Mouse (Mus musculus) frontal cortex, postnatal 14 days (tissue): ENCODE data around the gene Ccdc102a.

Experiments
- DNase-seq, 2 experiments: peaks; one replicate each; pipeline ENCODE4 v3.0.0; 2022; ENCODE audit warnings: low spot score in 2 of 2

The Ccdc102a gene

DNA sequence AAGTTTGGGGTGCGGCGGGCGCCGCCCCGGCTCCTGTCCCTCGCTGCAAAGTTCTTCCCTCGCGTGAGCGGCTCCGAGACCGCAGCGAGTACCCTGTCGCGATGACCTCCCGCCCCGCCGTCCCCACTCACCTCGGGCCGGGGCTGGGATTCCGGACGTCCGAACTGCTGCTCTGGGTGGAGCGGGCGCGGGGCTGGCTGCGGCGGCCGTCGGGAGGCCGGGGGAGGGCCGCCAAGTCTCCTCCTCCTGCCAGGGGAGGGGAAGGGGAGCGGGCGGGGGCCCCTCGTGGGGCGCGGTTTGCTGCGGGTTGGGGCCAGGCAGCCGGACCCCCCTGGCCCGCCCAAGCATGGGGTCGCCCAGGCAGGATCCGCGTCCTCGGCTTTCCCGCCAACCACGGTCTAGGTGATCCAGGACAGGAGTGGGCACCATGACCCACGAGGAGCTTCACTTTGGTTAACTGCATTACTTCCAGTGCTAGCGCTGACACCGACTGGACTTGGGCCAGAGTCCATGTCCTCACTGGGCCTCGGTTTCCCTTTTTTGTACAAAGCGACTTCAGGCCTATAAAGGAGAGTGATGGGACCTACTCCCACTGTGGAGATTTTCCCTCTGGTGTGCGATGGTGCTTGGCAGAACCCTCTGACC is at the start of gene Ccdc102a:
TSS of gene Ccdc102a (minus strand) at position 248 of the 645 bp plus-strand sequence.
- DNase-seq = no peak

DNA sequence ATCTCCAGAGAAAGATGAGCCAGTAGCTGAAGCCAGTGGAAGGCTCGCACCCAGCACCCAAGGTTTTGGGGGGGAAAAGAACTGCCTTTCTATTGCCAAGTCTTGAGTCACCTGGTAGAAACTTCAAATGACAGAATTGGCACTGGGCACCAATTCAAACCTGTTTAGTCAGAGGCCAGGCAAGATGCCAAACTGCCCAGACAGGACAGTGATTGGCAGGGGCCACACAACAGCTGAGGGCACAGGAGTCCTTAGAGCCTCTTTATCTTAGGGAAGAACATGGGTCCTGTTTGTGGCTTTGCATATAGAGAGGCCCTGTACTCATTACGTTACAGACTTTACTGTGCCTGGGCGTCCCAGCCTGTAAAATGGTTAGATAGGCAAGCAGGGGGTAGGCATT is 49.7 kb upstream of the Ccdc102a start:
- DNase-seq = no peak

DNA sequence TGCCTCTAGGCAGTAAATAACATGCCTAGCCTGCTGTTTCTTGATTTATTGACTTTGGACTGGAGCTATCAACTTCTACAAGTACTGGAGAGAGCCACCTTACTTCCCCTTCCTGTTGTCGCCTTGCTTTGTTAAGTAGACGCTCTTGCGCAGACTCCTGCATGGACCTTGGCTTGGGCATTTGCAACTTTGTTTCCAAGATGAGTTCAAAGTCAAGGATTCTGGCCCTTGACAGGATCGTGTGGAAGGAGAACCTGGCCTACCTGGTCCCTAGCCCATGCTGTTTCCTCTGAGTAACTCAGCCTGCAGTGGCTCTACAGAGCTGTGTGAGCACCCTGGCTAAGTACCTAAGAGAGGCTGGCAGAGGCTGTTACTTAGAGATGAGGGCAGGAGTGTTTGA is 49.2 kb upstream of the Ccdc102a start:
- no peak for DNase-seq

DNA sequence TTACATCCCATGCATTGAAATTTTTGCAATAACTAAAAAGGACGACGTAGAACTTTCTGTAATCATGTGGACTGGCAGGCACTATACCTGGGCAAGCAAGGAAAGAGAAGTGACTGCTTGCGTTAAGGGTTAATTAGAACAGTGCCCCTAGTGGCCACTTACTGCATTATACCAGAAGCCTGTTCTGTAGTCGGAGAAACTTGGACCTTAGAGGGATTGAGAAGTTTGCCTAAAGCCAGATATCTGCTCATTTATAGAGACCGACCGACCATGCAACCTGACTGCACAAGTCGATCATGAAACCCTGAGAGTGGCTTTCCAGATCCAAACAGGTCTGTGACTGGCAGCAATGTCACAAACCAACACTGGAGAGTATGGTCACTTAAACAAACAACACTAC is 48.7 kb upstream of the Ccdc102a start:
- DNase-seq = no peak

DNA sequence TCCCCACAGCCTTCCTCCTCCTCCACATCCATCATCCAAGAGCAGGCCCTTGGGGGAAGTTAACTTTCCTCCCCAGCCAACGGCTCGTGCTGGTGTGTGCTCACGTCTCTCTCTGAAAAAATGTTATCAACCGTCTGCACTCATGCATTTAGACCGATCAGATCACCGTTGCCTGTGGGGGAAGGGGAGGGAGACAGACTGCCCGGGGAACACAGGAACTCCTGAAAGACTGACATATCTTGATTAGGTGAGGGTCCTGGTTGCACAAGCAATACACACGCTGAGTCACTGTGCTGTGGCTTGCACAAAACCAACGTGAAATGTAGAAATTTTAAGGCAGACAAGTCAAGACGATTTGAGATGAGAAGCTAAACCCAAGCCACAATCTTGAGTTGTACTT is 46.9 kb upstream of the Ccdc102a start:
- no peak for DNase-seq

DNA sequence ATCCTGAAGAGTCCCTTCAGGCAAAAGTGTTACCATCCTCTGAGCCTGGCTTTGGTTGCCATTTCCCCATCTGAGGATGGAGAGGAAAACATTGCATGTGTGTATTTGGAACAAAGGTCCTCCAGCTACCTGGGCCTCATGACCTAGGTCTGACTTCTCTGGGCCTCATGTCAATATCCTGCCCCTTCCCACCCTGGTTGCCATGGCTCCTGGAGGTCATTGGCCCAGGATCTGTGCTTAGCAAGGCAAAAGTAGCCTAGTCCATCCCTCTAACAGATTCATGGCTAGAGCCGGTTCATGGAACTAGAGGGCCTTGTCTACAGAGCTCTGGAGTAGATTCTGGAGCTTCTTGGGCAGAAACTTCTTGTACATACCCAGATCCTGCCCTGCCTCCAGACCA is 44.3 kb upstream of the Ccdc102a start:
- no peak for DNase-seq

DNA sequence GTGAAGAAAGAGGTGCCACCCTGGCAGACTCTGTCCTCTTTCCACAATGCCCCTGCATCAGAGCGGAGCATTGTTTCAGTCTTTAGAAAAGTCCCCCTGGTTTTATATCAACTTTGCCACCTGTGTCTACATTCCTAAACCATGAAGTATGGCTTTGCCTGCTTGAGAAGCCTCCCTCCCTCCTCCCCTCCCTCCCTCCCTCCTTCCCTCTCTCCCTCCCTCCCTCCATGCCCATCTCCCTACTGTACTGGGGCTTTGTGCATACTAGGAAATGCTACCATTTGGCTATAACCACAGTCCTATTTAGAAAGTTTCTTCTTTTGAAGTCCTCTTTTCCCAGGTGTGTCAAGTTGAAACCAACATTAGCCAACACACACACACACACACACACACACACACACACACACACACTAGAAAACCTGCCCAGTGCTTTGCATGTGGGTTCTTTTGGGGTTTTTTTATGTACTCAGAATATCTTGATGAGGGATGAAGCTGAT is 38.2 kb upstream of the Ccdc102a start:
- DNase-seq = no peak

DNA sequence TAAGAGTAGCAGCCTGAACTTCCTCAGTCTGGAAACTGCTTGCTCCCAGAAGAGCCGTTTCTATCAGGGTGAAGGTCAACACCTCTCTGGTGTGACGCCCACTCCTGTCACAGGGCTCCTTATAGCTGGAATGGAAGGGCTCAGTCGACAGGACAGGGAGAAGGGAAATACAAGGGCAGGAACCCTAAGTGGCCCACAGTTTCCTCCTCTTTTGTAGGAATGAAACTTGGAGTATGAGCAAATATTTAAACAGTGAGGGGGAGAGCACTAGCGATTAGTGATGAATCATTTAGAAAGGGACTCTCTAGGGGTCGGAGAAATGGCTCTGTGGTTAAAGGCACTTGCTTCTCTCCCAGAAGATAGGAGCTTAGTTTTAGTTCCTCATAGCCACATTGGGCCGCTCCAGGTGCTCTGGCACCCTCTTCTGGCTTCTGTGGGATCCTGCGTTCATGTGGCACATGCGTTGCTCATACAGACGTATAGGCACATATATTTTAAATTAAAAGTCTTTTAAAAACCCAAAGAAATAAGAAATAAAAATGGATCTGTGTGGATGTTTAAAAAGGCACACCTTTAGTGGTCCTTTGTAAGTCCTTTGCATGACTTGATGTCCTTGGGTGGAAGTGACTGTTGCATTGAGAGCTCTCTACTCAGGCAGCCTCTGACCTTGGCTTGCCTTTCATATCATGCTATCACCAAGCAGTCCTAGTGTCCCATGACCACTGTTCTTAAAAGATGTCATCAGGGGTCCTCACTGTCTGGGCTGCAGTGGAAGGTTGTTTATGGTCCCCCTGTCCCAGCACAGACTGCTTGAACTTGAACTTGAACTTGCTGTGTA is 37.2 kb upstream of the Ccdc102a start:
- DNase-seq = peak in 1 of 2 experiments; percentile 33

DNA sequence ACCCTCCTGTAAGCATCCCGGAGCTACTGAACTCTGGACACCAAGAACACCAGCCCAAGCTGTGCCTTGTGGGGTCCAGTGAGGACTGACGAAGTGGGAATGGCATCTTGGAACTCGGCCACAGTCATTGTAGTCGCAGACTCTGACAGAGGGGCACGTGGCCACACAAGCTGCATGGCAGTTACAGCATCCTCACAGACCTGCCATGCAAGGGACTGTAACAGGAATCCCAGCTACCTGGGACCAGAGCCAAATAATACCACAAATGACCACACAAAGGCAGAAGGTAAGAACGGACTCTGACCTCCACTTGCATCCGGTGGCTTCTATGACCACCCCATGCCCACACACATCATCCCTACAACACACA is 36.5 kb upstream of the Ccdc102a start:
- DNase-seq = no peak

DNA sequence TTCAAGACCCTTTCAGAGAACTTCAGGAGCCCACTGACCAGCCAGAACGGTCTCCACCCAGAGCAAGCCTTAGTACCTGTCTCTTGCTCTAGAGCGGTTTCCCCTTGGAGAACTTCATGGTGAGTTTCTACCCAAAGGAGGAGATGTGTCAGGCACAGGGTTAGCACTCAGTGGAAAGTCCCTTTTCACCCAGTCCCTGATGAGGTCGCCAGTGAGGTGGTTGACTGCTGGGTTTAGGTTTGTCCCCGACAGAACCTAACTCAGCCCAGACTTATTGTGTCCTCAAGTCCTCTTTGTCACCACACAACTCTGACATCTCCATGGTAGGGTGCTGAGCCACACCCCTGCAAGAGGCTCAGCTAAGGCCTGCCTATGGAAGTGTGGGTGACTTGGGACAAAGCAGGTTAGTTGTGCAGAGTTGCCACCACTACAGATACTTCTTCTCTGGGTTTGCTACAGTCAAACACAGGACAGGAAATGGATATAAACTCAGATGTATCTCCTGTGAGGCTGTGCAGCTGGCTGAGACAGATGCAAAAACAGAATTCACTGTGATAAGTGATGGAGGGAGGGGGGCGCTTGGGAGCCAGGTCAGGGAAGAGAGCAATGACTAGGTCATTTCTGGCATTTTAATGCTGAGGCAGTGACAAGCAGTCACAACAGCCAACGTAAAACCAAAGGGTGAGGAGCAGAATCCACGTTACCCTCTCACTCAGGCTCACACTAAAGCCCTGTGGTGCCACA is 35.9 kb upstream of the Ccdc102a start:
- DNase-seq = no peak

DNA sequence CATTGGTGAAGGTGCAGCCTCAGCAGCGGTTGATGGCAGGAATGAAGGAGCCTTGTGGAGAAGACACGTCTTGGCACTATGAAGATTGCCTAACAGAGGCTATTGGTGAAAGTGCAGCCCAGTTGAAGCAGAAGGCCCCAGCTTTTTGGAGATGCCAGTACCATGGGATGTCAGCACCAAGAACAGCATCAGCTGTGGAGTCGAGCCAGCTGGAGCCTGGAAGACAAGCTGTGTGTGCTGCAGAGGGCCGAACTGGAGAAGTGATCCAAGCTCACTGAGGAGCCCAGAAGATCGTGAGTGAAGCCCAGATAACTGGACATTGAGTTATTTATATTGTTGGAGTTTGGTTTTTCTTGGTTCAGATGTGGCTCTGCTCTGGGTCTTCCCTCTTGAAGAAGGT is 34.2 kb upstream of the Ccdc102a start:
- DNase-seq = no peak

DNA sequence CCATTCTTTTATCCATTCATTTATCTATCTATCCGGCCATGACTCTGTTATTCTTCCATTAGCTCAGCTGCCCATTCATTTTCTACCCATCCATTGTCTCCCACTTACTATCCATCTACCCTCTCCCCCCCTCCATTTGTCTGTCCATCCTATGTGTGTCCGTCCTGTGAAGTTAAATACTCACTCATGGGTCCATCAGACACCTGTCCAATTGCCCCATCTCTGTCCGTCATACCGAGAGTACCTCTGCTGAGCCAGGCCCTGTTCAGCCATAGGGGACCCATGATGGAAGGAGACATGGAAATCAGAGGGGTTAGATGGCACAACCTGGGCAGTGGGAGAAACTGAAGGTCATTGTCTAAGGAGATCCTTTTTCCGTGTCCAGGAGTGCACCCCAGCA is 32.6 kb upstream of the Ccdc102a start:
- DNase-seq = no peak

DNA sequence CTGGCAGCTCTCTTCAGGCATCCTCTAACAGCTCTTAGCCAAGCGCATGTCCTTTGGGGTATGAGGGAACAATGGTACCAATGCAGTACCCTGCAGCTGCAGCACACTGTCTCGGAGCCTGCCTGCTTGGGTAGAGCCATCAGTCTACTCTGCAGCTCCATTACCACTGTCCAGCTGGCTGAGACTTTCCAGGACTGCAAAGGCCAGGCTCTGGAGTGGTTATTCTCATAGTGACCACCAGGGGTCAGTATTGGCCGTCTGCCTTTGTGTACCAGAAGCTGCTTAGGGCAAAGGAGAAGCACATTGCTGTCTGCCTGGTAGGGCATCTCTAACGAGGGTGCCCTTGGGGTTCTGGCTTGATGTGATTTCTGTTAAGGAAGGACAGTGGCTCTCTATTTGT is 32.1 kb upstream of the Ccdc102a start:
- peak; percentile 73 to 76 for DNase-seq

DNA sequence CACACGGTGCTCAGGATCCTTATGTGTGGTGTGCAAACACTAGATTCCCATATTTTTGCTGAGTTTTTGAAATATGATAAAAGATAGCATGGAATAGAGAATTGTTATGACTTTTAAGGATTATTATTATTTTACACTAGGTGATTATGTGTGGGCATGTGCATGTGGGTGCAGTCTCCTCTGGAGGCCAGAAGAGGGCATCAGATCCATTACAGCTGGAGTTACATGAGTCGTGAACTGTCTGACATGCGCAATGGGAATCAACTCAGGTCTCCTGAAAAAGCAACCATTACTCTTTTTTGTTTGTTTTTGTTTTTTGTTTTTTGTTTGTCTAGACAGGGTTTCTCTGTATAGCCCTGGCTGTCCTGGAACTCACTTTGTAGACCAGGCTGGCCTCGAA is 31.1 kb upstream of the Ccdc102a start:
- no peak for DNase-seq

DNA sequence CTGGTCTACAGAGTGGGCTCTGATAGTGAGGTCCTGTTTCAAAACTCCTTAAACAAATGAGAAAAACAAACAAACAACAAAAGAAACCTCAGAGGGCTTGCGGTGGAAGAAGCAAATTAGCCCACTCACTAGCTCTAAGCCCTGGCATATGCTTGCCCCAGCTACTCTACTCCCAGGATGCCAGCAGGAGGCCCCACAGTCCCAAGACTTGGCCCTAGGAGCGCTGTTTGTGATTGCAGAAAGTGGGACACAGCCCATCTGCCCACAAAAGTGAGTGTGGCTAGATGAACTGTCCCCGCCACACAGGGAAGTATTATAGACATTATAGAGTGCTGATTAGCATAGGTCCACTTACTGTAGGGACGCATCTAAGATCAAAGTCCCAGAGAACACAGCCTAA is 30.5 kb upstream of the Ccdc102a start:
- DNase-seq = no peak

DNA sequence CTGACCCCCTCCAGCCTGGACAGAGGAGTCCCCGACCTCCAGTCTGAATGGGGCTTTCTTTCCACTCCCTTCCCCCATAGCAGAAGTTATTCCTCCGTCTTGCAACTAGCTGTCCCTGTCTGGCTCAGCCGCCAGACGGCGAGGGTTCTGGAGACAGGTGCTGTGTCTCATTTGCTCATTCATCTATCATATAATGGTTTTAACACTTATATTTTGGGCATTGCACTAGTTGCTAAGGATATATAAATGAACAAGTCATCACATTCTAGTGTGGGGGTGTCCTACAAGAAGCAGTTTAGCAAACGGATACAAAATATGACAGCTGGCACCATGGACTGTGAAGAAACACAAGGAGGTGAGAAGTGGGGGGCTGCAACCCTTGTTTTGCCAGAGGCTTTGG is 27.3 kb upstream of the Ccdc102a start:
- DNase-seq = peak; percentile 48 to 74

DNA sequence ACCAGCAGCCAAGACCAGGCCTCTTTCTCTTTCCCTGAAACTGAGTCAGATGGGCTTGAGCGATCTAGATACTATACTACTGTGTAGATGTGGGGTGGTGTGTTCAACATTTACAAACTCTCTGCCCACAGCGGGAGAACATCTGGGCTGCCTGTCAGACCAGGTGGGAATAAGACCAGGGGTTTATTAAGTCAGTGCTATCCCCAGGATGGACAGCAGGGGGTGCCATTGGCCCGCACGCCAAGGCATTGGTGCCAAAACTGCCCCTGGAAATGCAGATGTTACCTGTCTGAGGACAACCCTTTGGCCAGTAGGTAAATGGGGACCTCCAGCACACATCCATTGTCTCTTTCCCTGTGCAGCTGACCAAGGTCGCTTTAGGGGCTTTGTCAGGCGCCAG is 24.7 kb upstream of the Ccdc102a start:
- peak in 1 of 2 experiments; percentile 60 for DNase-seq

DNA sequence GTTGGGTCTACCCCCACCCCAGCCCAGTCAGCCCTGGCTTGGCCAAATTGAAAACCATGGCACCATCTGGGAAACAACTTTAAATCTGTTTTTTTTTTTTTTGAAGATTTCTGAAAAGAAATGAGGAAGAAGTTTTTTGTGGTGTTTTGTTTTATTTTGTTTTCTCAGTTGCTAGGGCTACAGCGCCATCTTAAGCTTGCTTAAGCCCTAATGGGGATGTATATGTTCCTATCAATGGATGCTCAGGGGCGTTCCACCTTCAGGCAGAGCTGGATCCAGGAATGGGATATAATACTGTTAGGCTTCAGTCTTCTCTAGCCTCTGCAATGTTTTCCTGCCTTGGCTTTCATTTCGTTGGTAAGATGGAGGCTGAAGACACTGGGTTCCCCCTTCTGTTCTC is 17.3 kb upstream of the Ccdc102a start:
- DNase-seq = no peak

DNA sequence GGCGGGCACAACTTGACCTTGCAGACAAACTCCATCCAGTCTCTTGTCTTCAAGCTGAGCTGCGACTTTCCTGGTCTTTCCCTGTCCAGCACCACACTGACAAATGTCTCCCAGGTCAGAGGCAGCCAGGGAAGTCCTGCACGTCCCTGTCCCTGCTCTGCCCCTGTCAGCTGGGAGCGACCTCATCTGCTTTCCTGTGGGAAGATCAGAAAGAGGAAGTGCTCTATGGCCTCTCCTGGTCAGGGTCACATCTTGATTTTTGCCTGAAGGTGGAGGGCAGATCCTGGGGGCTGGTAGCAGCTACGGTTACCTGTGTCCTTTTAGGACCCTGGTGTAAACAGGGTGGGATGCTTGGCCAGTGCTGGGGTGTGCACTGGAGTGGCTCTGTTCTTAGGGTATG is 16.0 kb upstream of the Ccdc102a start:
- no peak for DNase-seq

DNA sequence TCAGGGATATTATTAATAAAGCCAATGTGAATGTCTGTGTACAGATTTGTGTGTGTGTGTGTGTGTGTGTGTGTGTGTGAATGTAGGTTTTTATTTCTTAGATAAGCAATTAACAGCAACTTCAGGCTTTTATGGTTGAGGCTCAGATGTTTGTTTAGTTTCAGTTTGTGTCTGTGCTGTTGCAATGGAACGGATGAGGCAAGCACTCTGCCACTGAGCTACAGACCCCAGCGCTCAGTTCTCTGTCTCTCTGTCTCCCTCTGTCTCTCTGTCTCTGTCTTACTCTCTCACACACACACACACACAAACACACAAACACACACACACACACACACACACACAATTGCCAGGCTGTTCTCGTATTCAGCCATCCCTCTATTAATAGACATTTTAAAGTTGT is 10.3 kb upstream of the Ccdc102a start:
- DNase-seq = no peak

DNA sequence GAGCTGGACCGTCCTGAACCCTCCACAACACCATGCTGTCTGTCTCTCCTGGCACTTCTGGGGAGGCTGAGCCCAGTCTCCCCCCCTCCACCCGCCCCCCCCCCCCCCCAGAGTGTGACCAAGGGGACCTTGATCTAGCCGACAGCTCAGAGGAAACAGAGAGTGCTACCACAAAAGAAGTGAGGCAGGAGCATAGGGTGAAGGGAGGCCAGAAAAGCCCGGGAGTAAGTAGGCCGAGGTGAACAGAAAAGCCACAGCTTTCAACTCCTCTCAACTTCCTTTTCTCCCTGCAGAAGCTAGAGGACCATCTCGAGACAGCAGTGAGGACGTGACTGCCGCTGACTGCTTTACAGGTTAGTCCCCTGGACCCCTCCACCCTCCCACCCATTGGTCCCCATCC is 5.5 kb upstream of the Ccdc102a start, which contains the start of gene Adgrg5:
TSS of gene Adgrg5 (plus strand) at position 290 of the 400 bp plus-strand sequence.
- no peak for DNase-seq

DNA sequence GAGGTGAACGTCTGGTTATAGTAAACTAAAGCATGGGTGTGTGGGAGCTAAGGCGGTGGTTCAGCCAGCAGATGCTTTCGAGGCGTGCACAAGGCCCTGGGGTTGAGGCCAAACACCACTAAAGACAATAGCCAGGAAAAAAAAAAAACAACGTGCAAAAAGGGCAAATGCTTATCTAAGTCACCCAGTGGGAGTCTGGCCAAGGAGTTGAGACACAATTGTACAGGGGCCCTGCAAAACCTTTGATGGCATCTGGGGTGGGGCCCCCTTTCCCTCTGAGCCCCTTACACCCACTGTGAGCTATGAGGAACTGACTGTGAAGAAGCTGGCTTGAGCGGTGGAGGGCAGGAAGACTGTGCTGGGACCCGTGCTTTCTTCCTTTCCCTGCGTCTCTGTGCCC is 4.7 kb upstream of the Ccdc102a start:
- no peak for DNase-seq

DNA sequence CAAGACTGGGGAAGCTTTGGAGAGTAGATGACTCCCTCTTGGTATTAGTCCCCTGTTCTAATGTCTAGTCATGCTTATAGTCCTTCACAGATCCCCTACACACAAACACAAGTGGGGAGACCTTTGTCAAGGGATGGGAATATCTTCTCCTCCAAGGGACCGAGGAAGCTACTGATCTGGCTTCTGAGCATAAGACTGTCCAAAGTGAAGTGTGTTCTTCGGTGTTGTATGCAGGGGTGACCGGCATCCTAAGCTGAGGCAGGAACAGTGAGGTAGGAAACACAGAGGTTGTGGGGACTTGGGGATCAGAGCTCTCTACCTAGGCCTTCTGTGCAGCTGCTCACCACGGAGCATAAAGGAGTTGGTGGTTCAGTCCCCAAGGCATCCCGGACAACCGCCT is 4.3 kb upstream of the Ccdc102a start:
- no peak for DNase-seq
